Mouse (Mus musculus): ENCODE results near the gene Fzd4. TPM values are rescaled to one million over a fixed set of nuclear protein-coding genes. Genes with fewer than 3 reads are reported as not detected.

Gene Fzd4
- polyA plus RNA-seq, 1 experiment from 2014 or later, result 5.0 TPM

DNA sequence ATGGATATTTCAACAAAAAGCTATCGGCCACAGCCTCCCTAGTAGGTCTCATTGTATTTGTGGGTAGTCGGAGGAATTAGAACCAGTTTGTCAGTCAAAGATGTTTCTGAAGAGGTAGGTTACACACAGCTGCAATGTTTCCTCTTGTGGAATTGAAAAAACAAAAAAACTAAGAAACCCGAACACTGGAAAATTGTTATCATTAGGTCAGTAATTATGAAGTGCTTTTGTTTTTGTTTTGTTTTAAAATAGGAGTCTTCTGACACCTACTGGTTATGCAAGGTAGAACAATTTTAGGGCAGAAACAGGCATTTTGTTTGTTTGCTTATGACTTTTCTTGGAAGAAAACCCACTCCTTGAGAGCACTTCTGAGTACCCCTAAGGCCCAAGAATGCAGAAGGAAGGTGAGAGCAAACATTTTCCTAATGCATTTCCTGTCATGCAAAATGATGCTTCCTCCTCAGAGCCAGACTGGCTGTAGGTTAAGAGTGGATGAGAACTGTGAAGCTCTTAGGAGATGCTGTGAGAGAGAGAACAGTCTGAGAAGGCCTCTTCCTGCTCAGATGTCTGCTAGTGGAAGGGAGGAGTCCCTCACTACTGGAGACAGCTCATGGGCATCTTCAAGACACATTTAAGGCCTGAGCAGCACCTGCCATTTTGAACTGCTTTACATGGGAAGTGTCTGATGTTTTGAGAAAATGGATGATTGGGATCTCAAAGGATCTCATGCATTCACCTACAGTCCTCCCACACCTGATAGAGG, 14.9 kb downstream of the Fzd4 start:
- 61% methylated on average over 3 of the region's 3 CpGs for WGBS
- Histone ChIP-seq H3K9me3 (ENCODE audit: control insufficient read depth, low read length) (no peaks in the 10 kb centered on the region), H3K27me3 (ENCODE audit: control insufficient read depth, insufficient read depth, low read length) (no peaks in the 10 kb centered on the region), H3K36me3 (ENCODE audit: control insufficient read depth, insufficient read depth, low read length) (no peaks in the 10 kb centered on the region), H3K9ac (ENCODE audit: low read length) (no peak overlapping the region), H3K4me3 (ENCODE audit: low read depth, low read length) (no peak overlapping the region), H3K4me2 (ENCODE audit: low read depth, low read length, severe bottlenecking) (no peak overlapping the region), H3K4me1 (replicated peaks; ENCODE audit: control insufficient read depth, insufficient read depth, low read length) (peaks cover 2% of the 10 kb centered on the region; the same call in 1 of the 2 replicates), H3K27ac (ENCODE audit: low read depth, low read length) (no peak overlapping the region)
- ATAC-seq (replicated peaks; ENCODE audit: low FRiP score) (0 out of 2 replicates have a peak, but pooled peaks have one; percentile 24), DNase-seq (ENCODE audit: low spot score) (no peak)

DNA sequence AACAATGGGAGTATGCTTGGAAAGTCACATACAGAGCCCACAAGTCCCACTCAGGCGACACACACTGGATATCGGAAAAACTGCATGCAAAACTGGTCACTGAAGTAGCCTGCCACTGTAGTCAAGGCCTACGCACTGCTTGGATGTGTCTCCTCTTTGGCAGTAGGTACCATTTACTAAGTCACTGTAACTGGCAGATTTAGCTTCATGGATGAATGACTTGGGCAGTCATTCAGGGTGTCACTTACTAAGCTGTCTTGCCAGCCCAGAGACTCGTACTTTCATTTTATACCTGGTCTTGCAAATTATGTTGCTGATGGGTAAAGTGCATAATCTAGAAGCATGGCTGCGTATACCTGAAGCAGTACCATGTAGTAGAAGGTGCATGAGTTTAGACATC, 17.1 kb downstream of the Fzd4 start:
- DNase-seq (ENCODE audit: low spot score) (no peak), ATAC-seq (replicated peaks; ENCODE audit: low FRiP score) (no peak)
- Histone ChIP-seq H3K4me2 (ENCODE audit: low read depth, low read length, severe bottlenecking) (no peak overlapping the region), H3K27me3 (ENCODE audit: control insufficient read depth, insufficient read depth, low read length) (no peaks in the 10 kb centered on the region), H3K27ac (ENCODE audit: low read depth, low read length) (no peak overlapping the region), H3K9ac (ENCODE audit: low read length) (no peak overlapping the region), H3K4me1 (replicated peaks; ENCODE audit: control insufficient read depth, insufficient read depth, low read length) (peaks cover 2% of the 10 kb centered on the region; the same call in 1 of the 2 replicates), H3K9me3 (ENCODE audit: control insufficient read depth, low read length) (no peaks in the 10 kb centered on the region), H3K36me3 (ENCODE audit: control insufficient read depth, insufficient read depth, low read length) (no peaks in the 10 kb centered on the region), H3K4me3 (ENCODE audit: low read depth, low read length) (no peak overlapping the region)
- WGBS, result 94% methylated on average over 5 of the region's 5 CpGs

DNA sequence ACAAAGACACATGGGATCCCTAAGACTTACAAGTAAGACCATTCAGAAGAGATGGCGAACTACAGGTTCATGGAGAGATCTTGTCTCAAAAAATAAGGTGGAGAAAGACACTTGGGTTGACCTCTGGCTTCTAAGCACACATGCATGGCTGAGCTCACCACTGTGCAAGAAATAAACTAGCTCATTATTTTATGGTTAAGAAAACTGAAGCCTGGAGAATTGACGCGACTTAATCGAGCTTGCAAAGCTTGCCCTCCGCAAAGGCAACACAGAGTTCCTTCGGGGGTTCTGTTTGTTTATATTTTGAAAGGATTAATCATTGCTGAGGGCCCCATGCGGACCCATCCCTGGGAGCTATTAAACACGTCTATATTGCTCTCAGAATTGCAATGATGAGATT, 18.5 kb downstream of the Fzd4 start:
- 49% methylated on average over 8 of the region's 8 CpGs for WGBS
- DNase-seq (ENCODE audit: low spot score) (no peak), ATAC-seq (replicated peaks; ENCODE audit: low FRiP score) (no peak)
- Histone ChIP-seq H3K4me2 (ENCODE audit: low read depth, low read length, severe bottlenecking) (no peak overlapping the region), H3K4me3 (ENCODE audit: low read depth, low read length) (no peak overlapping the region), H3K36me3 (ENCODE audit: control insufficient read depth, insufficient read depth, low read length) (no peaks in the 10 kb centered on the region), H3K27ac (ENCODE audit: low read depth, low read length) (no peak overlapping the region), H3K9me3 (ENCODE audit: control insufficient read depth, low read length) (no peaks in the 10 kb centered on the region), H3K4me1 (replicated peaks; ENCODE audit: control insufficient read depth, insufficient read depth, low read length) (peaks cover 2% of the 10 kb centered on the region; the same call in 1 of the 2 replicates), H3K9ac (ENCODE audit: low read length) (no peak overlapping the region), H3K27me3 (ENCODE audit: control insufficient read depth, insufficient read depth, low read length) (no peaks in the 10 kb centered on the region)

DNA sequence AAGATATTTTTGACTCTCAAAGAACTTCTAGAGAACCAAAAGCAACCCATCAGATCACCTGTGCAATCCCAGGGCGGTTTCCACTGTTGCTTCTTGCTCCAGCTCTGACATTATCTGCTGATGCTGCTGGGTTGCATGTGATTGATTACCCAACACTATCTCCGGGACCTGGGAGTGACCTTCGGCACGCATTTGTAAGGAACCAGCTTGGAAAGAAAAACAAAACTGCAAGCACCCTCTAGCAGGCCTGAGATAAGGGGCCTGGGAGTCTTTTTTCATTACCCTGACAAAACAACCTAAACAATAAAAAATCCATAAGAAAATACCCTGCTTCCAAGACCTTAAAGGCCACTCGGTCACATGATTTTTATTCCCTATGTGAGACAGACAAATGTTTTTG, 19.0 kb downstream of the Fzd4 start:
- no peak for ATAC-seq (replicated peaks; ENCODE audit: low FRiP score)
- H3K27me3 ChIP-seq (ENCODE audit: control insufficient read depth, insufficient read depth, low read length), result no peaks in the 10 kb centered on the region
- H3K4me3 ChIP-seq (ENCODE audit: low read depth, low read length), result no peak overlapping the region
- H3K9ac ChIP-seq (ENCODE audit: low read length), result no peak overlapping the region
- no peak for DNase-seq (ENCODE audit: low spot score)
- peaks cover 2% of the 10 kb centered on the region; the same call in 1 of the 2 replicates for H3K4me1 ChIP-seq (replicated peaks; ENCODE audit: control insufficient read depth, insufficient read depth, low read length)
- 36% methylated on average over 5 of the region's 5 CpGs for WGBS
- H3K36me3 ChIP-seq (ENCODE audit: control insufficient read depth, insufficient read depth, low read length), result no peaks in the 10 kb centered on the region
- no peaks in the 10 kb centered on the region for H3K9me3 ChIP-seq (ENCODE audit: control insufficient read depth, low read length)
- H3K4me2 ChIP-seq (ENCODE audit: low read depth, low read length, severe bottlenecking), result no peak overlapping the region
- H3K27ac ChIP-seq (ENCODE audit: low read depth, low read length), result no peak overlapping the region

DNA sequence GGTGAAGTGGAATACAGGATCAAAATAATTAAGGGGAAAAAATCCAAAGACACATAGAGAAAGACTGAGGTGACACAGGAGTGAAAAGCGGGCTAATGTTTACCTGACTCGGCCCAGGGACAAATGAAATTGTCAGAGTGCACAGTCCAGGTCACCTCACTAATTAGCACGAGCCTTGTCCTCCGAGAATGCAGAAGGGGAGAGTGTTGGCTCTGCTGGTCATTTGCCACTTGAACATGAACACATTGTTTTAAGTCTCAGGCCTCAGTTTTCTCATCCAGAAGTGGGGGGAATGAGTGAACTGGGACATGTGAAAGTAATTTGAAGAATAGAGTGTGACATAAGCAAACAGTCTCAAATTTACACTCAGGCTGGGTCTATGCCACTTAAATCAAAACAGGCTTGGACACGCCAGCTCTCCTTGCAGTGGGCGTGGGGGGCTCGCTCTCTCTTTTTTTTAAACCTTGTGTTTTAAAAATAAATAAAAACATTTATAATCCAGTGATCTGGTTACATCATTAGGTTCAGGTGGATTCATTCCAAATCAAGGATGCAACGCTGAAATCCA, 19.6 kb downstream of the Fzd4 start:
- WGBS, result 59% methylated on average over 8 of the region's 8 CpGs
- Histone ChIP-seq H3K4me2 (ENCODE audit: low read depth, low read length, severe bottlenecking) (no peak overlapping the region), H3K4me1 (replicated peaks; ENCODE audit: control insufficient read depth, insufficient read depth, low read length) (peaks cover 2% of the 10 kb centered on the region; the same call in 1 of the 2 replicates), H3K27me3 (ENCODE audit: control insufficient read depth, insufficient read depth, low read length) (no peaks in the 10 kb centered on the region), H3K4me3 (ENCODE audit: low read depth, low read length) (no peak overlapping the region), H3K9me3 (ENCODE audit: control insufficient read depth, low read length) (no peaks in the 10 kb centered on the region), H3K36me3 (ENCODE audit: control insufficient read depth, insufficient read depth, low read length) (no peaks in the 10 kb centered on the region), H3K9ac (ENCODE audit: low read length) (no peak overlapping the region), H3K27ac (ENCODE audit: low read depth, low read length) (no peak overlapping the region)
- no peak for DNase-seq (ENCODE audit: low spot score)
- ATAC-seq (replicated peaks; ENCODE audit: low FRiP score), result no peak

DNA sequence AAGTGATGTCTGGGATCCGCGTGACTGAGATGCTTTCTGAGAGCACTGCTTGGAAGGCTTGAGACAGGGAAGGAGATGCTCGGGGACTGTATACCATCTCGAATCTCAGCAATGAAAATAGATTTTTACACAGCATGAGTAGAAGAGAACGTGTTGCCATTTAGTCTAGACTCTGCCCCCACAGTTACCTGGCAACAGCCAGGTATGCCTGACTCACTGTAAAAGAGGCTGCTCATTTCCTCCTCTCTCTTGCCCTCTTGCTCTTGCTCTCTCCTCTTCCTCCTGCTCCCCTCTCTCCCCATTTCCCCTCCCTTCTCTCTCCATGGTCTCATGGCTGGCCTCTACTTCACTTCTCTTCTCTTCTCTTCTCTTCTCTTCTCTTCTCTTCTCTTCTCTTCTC, 20.5 kb downstream of the Fzd4 start:
- no peak for ATAC-seq (replicated peaks; ENCODE audit: low FRiP score)
- no peak for DNase-seq (ENCODE audit: low spot score)
- no peak overlapping the region for H3K9ac ChIP-seq (ENCODE audit: low read length)
- H3K27me3 ChIP-seq (ENCODE audit: control insufficient read depth, insufficient read depth, low read length), result no peaks in the 10 kb centered on the region
- WGBS, result 86% methylated on average over 5 of the region's 5 CpGs
- H3K9me3 ChIP-seq (ENCODE audit: control insufficient read depth, low read length), result no peaks in the 10 kb centered on the region
- peaks cover 2% of the 10 kb centered on the region; the same call in 1 of the 2 replicates for H3K4me1 ChIP-seq (replicated peaks; ENCODE audit: control insufficient read depth, insufficient read depth, low read length)
- no peak overlapping the region for H3K4me3 ChIP-seq (ENCODE audit: low read depth, low read length)
- H3K36me3 ChIP-seq (ENCODE audit: control insufficient read depth, insufficient read depth, low read length), result no peaks in the 10 kb centered on the region
- no peak overlapping the region for H3K4me2 ChIP-seq (ENCODE audit: low read depth, low read length, severe bottlenecking)
- no peak overlapping the region for H3K27ac ChIP-seq (ENCODE audit: low read depth, low read length)

DNA sequence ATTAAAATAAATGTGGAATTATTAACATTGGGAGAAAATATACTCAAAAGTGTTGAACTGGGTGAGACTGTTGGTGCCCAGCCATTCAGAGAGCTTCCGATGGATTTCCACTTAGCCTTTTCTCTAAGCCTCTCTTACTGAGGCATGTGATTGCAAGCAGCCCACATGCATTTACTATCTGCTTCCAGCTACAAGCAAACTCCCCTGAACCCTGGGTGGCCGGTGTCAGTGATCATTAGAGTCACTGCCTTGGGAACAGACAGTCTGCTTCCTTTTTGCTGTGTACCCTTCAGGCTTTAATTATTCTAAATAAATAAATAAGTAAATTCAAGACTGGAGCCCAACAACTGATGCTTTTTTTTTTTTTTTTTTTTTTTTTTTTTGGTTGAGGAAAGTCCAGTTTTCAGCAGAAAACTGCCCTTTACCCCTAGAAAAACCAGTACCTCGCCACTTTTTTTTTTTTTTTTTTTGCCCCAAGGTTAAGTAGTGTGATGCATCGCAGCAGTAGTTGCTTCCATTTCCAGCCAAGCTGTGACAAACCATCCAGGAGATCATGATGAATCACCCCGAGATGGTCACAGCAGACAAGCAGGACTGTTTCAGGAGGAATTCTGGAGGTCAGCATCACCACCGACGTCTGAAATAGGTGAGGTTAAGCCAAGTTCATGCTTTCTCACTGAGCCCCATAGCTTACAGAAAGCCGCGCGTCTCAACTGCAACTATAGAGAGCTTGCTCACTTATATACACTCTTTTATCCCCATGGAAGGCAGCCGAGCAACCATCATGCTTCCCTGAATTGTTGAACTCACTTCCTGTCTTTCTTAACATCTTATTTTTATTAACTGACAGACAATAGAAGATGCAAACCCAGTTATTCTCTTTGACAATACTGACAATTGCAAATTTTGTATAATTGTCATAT, 21.9 kb downstream of the Fzd4 start:
- WGBS, result 73% methylated on average over 11 of the region's 11 CpGs
- ATAC-seq (replicated peaks; ENCODE audit: low FRiP score), result no peak
- Histone ChIP-seq H3K9me3 (ENCODE audit: control insufficient read depth, low read length) (no peaks in the 10 kb centered on the region), H3K27ac (ENCODE audit: low read depth, low read length) (no peak overlapping the region), H3K9ac (ENCODE audit: low read length) (no peak overlapping the region), H3K27me3 (ENCODE audit: control insufficient read depth, insufficient read depth, low read length) (no peaks in the 10 kb centered on the region), H3K4me3 (ENCODE audit: low read depth, low read length) (no peak overlapping the region), H3K4me1 (replicated peaks; ENCODE audit: control insufficient read depth, insufficient read depth, low read length) (peaks cover 2% of the 10 kb centered on the region; the same call in 1 of the 2 replicates), H3K4me2 (ENCODE audit: low read depth, low read length, severe bottlenecking) (no peak overlapping the region), H3K36me3 (ENCODE audit: control insufficient read depth, insufficient read depth, low read length) (no peaks in the 10 kb centered on the region)
- no peak for DNase-seq (ENCODE audit: low spot score)

DNA sequence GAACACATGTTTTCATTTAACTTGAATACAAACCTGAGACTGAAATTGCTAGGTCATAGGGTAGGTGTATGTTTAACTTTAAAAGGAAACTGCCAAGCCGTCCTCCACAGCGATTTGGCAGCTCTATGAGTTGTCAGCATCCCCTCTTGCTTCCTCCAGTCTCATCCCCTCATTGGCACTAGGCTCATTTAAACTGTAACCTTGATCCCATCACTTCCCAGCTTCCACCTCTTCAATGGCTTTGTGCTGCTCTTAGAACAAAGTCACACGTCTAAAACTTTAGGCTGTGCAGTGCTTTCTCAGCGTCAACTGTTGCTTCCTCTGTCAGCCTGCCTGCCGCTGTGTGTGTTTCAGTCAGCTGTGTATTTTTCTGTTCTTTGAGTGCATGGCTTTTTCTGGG, 22.9 kb downstream of the Fzd4 start:
- H3K9ac ChIP-seq (ENCODE audit: low read length), result no peak overlapping the region
- ATAC-seq (replicated peaks; ENCODE audit: low FRiP score) (no peak), DNase-seq (ENCODE audit: low spot score) (no peak)
- H3K9me3 ChIP-seq (ENCODE audit: control insufficient read depth, low read length), result no peaks in the 10 kb centered on the region
- 60% methylated on average over 5 of the region's 5 CpGs for WGBS
- peaks cover 2% of the 10 kb centered on the region; the same call in 1 of the 2 replicates for H3K4me1 ChIP-seq (replicated peaks; ENCODE audit: control insufficient read depth, insufficient read depth, low read length)
- no peaks in the 10 kb centered on the region for H3K27me3 ChIP-seq (ENCODE audit: control insufficient read depth, insufficient read depth, low read length)
- no peak overlapping the region for H3K27ac ChIP-seq (ENCODE audit: low read depth, low read length)
- H3K36me3 ChIP-seq (ENCODE audit: control insufficient read depth, insufficient read depth, low read length), result no peaks in the 10 kb centered on the region
- no peak overlapping the region for H3K4me3 ChIP-seq (ENCODE audit: low read depth, low read length)
- H3K4me2 ChIP-seq (ENCODE audit: low read depth, low read length, severe bottlenecking), result no peak overlapping the region
